Mouse (Mus musculus) frontal cortex, adult 2 months (tissue): ENCODE results near the gene Zfhx2. TPM values are rescaled to one million over a fixed set of nuclear protein-coding genes. Genes with fewer than 3 reads are reported as not detected.

Experiments
- DNase-seq, 2 experiments: peaks; one replicate each; pipeline ENCODE4 v3.0.0; 2022; ENCODE audit warnings: low spot score in 1 of 2; ENCODE audit errors: extremely low spot score in 1 of 2
- polyA plus RNA-seq: library from polyadenylated mRNA; depleted of rRNA; stranded (reverse); fragments of >200 nt; gene quantifications from 2 replicates; pipeline ENCODE4 v1.2.3, GENCODE M21; 2012; rRNA removed

The Zfhx2 gene
- 13.4 and 15.0 TPM in 2 replicates for polyA plus RNA-seq

- peak; percentile 93 to 97 for DNase-seq
These were observed at the start of gene Zfhx2 for GRCm38 (mm10) chr14:55092011-55092577. Gene Zfhx2, minus strand, starts transcription at chr14:55092324.

DNA sequence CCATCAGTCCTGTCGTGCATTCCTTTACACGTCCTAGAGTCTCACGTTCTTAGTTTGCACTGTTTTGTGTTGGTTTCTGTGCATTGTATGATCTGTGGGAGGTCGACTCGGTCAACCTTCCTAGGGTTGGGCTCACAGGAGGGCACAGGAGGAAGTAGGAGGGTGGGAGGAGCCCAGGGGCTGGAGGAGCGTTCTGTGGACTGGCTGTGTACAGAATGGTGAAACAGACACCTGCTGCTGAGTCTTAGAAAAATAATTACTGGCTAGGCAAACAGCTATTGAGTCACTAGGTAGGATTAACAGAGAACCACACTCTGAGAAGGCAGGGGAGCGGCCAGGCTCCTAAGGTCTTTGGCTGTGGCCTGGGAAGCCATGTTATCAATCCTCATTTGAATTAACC is 47.2 kb upstream of the Zfhx2 start:
- no peak for DNase-seq

- DNase-seq = no peak
These were observed 43.6 kb upstream of the Zfhx2 start for GRCm38 (mm10) chr14:55135676-55136075.

- no peak for DNase-seq
These were observed 34.4 kb upstream of the Zfhx2 start for GRCm38 (mm10) chr14:55126521-55126920.

DNA sequence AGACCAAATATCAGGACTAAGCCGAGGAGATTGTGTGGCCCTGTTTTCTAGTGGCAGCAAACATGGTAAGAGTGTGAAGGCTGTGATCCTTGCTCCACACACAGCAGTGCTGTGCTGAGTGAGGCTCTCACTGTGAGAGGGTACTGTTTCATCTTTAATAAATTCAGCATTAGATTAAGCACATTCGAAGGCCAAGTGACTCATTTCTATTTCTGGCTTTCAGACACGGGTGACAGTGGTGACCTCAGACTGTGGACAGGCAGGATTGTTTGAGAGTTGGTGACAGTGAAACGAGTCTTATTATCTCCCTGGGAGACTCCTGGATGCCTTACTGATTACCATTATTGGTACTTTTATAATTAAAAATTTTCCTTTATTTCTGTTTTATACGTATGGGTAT is 33.6 kb upstream of the Zfhx2 start:
- no peak for DNase-seq

GRCm38 (mm10) chr14:55122359-55122758 is 30.2 kb upstream of the Zfhx2 start:
- DNase-seq = no peak

DNA sequence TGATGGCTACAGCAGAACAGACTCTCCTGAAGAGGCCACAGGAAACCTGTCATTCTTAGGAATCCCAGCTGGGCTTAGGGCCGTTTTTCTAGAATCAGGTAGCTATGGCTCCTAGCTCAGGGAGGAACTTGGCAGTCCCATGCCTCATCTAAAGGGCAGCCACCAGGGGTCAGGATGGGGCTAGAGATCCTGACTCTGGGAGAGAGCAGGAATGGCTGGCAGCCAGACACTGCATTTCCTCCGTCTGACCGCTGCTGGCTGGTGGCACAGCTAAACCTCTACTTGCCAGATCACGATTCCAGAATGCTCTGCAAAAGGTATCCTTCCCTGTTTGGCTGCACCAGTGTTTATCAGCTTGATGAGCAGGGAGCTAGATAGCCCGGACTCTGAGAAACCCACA is 29.8 kb upstream of the Zfhx2 start:
- DNase-seq = peak in 1 of 2 experiments; percentile 72

- peak in 1 of 2 experiments; percentile 66 for DNase-seq
These were observed 27.5 kb upstream of the Zfhx2 start for GRCm38 (mm10) chr14:55119421-55120134.

DNA sequence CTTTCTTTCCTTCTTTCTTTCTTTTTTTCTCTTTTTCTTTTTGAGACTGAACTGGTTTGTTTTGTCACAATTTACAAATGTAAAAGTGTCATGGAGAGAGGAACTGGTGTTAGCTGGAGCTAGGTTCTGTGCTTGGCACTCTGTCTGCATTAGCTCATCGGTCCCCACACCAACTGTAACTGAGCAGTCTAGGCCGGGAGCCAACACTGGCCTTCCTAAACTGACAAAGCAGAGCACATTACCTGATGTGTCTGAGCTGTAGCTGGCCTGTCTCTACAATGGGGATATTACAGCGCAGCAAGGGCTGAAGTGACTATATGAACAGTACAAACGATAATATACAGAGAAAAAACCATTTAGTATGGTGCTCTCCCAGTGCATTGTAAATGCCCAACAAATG is 26.7 kb upstream of the Zfhx2 start:
- DNase-seq = peak in 1 of 2 experiments; percentile 60

GRCm38 (mm10) chr14:55116425-55117200 is 24.5 kb upstream of the Zfhx2 start, which contains the start of gene Jph4:
Gene Jph4, minus strand, starts transcription at chr14:55116935.
- peak in 1 of 2 experiments; percentile 79 for DNase-seq

- DNase-seq = no peak
These were observed 23.7 kb upstream of the Zfhx2 start for GRCm38 (mm10) chr14:55115846-55116245.

DNA sequence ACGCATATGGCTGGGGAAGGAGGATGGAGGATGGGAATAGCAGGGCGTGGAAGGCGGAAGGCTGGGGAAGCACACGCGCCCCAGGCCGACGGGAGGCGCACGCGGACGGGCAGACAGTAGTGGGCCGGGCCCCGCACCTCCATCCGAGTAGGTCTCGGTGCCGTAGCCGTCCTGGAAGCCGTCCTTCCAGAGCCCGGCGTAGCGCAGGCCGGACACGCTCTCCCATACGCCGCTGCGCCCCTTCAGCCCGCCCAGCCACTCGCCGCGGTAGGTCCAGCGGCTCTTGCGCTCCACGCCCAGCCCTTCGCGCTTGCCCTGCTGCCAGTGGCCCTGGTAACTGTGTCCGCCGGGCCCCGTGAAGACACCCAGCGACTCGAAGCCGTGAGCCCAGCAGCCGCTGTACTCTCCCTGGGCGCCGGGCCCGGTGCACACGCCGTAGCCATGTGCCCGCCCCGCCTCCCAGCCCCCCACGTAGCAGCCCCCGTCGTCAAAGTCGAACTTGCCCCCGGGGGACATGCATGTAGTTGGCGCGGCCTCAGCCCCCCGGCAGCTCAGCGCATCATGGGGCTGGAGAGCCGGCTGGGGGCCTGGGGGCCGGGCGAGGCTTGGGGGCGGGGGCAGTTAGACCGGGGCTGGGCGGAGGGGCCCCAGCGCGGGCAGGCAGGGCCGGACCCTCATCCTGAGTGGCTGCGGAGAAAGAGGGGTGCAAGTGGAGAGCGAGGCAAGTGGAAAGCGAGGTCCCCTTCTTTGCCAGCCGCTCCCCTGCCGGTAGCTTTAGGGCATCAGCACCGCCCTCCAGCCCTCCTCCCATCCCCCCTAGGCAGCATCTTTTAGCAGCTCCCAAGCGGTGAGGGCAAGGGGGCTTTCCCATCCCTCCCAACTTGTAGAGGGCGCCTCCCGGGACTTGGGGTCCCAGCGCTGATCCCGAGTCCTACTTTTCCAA is 22.9 kb upstream of the Zfhx2 start:
- DNase-seq = peak in 1 of 2 experiments; percentile 70

DNA sequence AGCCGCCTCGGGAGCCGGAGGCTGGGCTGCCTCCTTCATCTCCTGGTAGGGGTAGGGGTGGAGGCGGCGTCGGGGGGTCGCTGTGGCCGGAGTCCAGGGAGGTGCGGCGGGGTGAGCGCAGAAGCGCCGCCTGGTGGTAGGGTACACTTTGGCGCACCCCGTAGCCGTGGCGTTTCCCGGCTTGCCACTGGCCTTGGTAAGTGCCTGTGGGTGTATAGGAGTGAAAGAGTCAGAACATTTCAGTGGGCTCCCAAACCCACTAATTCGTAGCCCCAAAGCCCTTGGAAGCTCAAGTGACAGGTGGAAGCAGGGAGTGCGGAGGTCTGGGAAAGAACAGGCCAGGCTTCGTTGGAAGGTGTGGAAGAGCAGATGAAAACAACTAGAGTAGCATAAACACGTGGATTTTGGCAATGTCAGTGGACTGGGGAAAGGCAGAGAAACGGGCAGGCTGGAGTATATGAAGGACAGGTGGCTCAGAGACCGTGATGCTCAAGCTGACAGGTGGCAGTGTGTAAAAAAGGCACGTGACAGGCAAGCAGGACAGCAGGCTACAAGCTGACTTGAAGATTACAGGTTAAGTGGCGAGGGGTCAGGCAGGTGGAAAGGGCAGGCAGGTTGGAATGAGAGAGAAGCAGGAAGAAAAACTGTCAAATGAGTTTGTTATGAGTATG is 22.0 kb upstream of the Zfhx2 start:
- peak in 1 of 2 experiments; percentile 65 for DNase-seq

DNA sequence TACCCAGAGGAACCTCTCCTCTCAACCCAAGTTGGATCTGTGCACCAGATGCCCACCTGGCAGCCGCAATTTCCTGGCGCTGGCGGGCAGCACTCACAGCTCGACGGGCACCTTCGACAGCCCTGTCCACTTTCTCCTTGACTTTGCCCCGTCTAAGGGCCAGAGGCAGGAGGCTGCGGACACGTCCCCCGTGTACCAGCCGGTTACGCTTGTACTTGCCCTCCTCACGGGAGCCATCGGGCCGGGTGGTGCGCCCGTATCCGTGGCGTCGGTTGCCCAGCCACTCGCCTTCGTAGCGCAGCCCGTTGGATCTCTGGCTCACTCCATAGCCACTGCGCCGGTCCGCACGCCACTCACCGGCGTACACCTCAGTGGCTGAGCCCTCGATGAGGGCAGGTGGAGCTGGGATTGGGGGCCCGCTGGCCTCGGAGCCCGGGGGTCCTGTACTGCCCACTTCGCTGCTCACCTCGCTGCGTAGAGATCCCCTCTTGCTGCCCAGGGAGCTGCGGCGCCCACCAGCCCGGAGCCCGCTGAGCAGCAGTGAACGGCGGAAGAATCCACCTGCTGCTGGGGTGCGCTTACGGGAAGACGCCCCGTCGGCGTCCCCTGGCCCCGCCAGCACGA is 21.3 kb upstream of the Zfhx2 start:
- DNase-seq = no peak

DNA sequence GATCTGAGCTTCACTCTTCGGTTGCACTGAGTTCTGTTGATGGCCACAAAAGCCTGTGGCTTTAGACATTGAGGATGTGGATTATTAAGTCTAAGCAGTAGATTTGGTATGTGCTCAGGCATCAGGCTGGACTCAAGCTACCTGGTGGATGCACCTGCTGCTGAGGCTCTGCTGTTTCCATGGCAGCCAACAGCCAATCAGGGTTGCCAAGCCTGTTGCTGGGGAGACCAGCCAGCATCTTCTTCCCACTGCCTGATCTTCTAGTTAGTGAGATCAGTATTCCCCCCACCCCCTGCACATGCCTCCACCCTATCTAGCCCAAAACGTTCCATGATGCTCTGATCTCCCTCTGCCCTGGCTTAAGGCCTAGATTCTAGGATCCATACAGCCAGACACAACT is 19.6 kb upstream of the Zfhx2 start:
- DNase-seq = peak in 1 of 2 experiments; percentile 73

GRCm38 (mm10) chr14:55110076-55110475 is 18.0 kb upstream of the Zfhx2 start:
- no peak for DNase-seq

- DNase-seq = no peak
These were observed 17.1 kb upstream of the Zfhx2 start for GRCm38 (mm10) chr14:55109048-55109873.

DNA sequence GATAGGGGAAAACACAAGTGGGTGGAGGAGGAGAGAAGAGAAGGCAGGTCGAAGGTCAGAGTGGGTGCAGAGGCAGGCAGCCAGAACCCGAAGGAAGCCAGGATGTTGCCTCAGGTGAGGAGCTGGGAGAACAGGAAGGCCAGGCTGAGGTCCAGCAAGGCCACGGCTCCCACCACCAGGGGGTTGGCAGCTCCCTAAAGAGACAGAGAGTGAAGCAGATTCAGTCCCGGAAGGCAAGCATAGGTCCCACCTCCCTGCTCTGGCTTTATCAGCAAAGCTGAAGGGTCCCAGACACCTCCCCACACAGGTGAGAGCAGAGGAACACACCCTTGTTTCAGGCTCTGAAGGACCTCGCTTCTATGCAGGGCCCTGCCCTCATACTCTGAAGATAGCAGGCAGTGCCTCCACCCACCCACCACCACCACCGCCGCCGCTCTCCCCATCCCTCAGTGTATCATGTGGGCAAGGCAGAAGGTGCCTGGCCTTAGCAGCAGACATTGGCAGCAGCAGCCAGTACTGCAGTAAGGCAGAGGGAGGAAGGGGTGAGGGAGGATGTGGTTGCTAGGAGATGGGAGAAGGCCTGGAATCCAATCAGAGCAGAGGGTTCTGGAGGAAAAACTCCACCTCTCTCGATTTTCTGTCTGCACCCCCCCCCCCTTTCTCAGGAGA is 16.2 kb upstream of the Zfhx2 start:
- DNase-seq = peak; percentile 87
